Mouse (Mus musculus) megakaryocyte, embryonic 14.5 days (primary cell): Measurements from ENCODE around the gene Mrpl32.

Source experiments
- FLI1 ChIP-seq: IDR thresholded peaks from 2 replicates; pipeline ENCODE4 v1.6.1; 2012; ENCODE audit warnings: low read length, inconsistent platforms, mixed read lengths
- GATA1 ChIP-seq: IDR thresholded peaks from 3 replicates; pipeline ENCODE4 v1.6.1; 2012; ENCODE audit warnings: mixed read lengths, low read length, inconsistent platforms, borderline replicate concordance

DNA sequence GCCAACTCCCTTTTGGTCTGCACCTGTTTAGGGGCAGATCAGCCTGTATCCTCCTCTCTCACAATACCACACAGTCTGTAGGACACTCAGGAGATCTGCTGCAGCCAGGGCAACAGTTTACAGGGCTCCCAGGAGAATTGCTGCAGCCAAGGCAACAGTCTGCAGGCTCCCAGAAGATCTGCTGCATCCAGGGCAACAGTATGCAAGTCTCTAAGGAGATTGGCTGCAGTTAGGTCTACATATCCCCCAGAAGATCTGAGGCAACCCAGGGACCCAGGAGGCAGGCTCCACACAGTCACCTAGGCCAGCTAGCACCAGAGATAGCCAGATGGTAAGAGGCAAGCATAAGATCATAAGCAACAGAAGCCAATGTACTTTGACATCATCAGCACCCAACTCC, 38.8 kb downstream of the Mrpl32 start:
- TF ChIP-seq GATA1 (no peak), FLI1 (no peak)
